Mouse (Mus musculus) testis, postnatal 14 days (tissue): Measurements from ENCODE around the gene Krtap15.

ENCODE experiments used
- DNase-seq: peaks from one replicate; pipeline ENCODE4 v3.0.0; 2021; ENCODE audit warnings: low spot score

Krtap15 gene

GRCm38 (mm10) chr16:88820066-88820465, at the start of gene Krtap15:
Gene Krtap15, plus strand, starts transcription at chr16:88820215.
- no peak for DNase-seq

GRCm38 (mm10) chr16:88774106-88774505, 45.9 kb upstream of the Krtap15 start, which contains the start of gene 2310057N15Rik:
Gene 2310057N15Rik, minus strand, starts transcription at chr16:88774206.
- DNase-seq = no peak

GRCm38 (mm10) chr16:88777596-88777995, 42.4 kb upstream of the Krtap15 start, which contains the start of gene Gm5965:
Gene Gm5965, plus strand, starts transcription at chr16:88777896.
- DNase-seq = no peak

DNA sequence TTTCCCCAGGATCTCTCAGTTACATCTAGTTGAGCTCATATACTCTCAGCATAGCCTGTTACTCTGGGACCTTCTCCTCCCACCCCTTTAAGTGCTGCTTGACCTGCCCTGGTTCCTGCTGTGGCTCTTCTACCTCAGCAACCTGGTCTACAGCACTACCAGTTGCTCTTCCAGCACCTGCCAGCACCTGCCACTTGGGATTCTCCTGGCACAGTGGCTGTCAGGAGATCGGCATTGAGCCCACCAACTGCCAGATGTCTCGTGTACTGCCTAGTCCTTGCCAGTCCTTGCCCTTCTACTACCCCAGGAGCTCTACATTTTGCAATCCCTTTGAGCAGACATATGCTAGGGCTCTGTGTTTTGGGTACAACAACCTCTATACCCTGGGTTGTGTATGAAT, 33.2 kb upstream of the Krtap15 start:
- no peak for DNase-seq

- no peak for DNase-seq
These were observed 8.2 kb upstream of the Krtap15 start, which contains the start of gene Gm20741 for GRCm38 (mm10) chr16:88811827-88812226. Gene Gm20741, minus strand, starts transcription at chr16:88812220.

- DNase-seq = no peak
These were observed 3.7 kb downstream of the Krtap15 start for GRCm38 (mm10) chr16:88823736-88824135.

DNA sequence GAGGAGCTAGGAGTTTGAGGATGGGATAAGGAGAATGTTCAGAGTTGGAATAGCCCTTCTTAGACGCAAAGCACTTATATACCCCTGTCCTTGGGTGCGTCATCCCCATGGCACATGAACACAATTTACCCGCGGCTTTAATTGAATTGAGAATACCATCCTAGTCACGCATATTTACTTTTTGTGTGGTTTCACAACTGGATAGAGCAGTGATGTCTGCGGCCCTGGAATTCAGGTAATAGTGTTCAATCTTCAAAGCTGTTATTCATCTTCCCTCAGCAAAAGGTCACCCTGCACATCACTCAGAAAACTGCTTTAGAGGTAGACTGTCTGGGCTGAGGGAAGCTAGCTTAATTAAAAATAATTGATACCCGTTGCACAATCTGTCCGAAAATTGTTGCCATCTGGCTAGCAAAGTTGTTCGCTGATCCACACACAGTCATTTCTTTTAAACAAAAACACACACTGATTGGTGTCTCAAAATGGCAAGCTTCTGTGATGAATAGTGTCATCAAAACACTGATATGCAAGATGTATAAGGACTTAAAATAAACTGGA, 6.2 kb downstream of the Krtap15 start, which contains the start of gene Krtap14:
TSS of gene Krtap14 (minus strand) at position 51 of the 558 bp plus-strand sequence.
- DNase-seq = no peak

DNA sequence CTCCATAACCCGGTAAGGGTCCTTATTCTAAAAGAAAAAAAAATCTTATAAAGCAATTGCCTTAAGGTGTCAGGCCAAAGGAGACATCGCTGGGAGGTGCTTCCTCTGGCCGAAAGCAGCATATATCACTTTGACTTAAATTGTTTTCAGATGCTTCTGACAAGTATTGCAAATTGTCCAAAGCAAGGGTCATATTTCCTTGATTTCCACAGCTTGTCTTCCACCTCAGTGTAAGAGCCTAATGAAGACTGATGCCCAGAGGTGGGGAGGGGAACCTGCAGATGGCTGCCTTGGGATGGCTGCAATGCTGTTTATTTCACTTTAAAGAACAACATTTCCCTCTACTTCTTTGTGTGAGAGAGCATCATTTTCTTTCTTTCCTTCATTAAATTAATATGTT, 7.0 kb downstream of the Krtap15 start:
- DNase-seq = no peak

GRCm38 (mm10) chr16:88847363-88847762, 27.3 kb downstream of the Krtap15 start:
- no peak for DNase-seq

DNA sequence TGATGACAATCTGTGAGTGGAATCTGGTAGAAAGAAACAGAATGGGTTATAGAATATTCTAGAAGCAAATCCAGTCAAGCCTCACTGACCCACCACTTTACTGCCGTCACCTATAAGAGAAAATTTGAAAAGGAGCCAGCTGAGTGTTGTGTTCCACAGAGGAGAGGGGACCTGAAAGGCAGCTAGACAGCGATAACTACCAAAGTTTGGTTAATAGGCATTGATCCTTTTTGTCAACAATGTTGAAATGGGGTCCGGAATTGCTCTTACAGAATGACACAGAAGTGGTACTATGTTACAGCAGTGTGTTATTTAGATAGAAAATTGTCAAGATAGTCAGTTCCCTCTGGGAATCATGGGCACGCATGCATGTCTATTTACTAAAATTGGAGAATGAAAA, 28.5 kb downstream of the Krtap15 start:
- DNase-seq = no peak

GRCm38 (mm10) chr16:88851450-88851849, 31.4 kb downstream of the Krtap15 start:
- no peak for DNase-seq

DNA sequence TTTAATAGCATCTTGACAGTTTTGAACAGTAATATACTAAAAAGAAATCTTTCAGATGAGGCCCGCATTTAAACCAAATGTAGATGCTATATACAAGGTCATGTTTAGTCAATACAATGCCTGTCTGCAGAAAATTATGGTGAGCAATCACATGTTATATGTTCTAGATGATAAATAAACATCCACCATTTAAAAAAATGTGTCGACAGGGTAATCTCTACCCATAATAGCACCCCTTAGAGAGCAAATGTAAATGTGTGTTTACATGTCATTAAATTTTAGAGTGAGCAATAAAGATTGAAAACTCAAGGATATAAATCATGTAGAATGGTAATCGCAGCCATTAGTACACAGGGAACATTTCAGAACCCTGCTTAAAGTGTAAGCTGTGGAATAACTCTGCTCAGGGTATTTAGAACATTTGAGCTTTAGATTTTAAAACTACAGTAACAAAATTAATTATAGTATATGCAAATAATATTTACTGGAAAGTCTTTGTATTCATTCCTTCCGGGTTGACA, 44.9 kb downstream of the Krtap15 start:
- no peak for DNase-seq

GRCm38 (mm10) chr16:88869311-88869710, 49.3 kb downstream of the Krtap15 start, which contains the start of gene Krtap19-1:
Gene Krtap19-1, minus strand, starts transcription at chr16:88869411.
- DNase-seq = no peak

DNA sequence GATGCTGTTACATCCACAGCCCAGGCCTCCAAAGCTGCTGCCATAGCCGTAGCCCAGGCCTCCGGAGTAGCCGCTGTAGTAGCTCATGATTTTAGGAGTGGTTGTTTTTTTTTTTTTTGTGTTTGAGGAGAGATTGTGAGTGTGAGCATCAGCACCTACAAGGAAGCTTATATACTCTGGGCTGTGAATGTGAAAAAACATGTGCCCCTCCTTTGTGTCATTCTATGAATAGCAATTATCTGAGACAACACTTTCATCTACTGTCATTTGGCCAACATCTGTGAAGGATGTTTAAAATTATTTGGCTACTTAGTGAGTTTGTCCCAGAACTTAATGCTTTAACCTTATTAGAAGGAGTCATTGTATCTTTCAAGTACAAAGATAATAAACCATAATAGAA, 54.2 kb downstream of the Krtap15 start, which contains the start of gene Krtap19-2:
TSS of gene Krtap19-2 (minus strand) at position 101 of the 400 bp plus-strand sequence.
- DNase-seq = no peak

DNA sequence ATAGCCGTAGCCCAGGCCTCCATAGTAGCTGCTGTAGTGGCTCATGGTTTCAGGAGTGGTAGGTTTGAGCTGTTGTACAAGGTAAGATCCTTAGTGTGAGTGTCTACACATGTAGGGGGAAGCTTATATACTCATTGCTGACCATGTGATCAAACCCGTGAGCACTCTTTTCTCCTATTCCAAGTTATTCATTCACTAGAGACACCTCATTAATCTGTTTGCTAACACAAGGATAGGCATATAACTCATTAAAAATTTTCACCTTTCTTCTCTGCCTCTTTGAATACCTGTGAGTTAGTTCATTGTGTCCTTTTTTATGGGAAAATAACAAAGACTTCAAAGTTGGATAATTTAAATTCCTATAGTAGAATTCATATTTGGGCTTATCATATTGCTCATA, 57.9 kb downstream of the Krtap15 start, which contains the start of gene Krtap19-3:
TSS of gene Krtap19-3 (minus strand) at position 101 of the 400 bp plus-strand sequence.
- no peak for DNase-seq
